Mouse (Mus musculus) G1E (cell line): ENCODE results near the gene Tiam2.

Source experiments
- CTCF ChIP-seq: IDR thresholded peaks from 2 replicates; pipeline ENCODE4 v1.5.1; 2012; ENCODE audit warnings: low read depth, low read length, inconsistent platforms, mixed read lengths
- GATA1 ChIP-seq: IDR thresholded peaks from 2 replicates; pipeline ENCODE4 v1.6.1; 2012; ENCODE audit warnings: borderline replicate concordance, low read length, inconsistent platforms, mixed read lengths
- POLR2AphosphoS5 ChIP-seq: IDR thresholded peaks from 2 replicates; pipeline ENCODE4 v1.6.1; 2012; ENCODE audit warnings: low read depth, low read length, inconsistent platforms; ENCODE audit not compliant: insufficient replicate concordance
- TAL1 ChIP-seq: conservative IDR thresholded peaks from 2 replicates; pipeline ENCODE4 v1.6.1; 2012; ENCODE audit warnings: low read depth, low read length, inconsistent platforms, mixed read lengths

DNA sequence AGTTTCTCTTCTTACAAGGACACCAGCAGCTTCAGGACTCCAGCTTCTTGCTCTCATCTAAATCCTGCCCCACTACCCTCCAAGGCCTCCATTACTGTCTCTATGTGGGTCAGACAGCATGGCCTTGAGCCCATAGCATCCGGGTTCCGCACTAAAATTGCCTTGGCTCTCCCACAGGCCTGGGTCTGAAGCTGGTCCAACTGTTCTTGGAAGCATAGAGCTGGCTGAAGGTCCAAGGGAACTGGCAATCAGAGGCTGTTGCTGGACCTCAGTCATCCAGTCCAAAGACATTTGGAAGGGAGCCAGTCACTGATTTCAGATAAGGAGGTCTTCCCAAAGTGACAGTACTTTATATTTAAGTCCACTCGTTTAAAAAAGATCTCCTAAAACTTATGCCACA lies 89.2 kb downstream of the Tiam2 start:
- TF ChIP-seq CTCF, result no peak
- TF ChIP-seq TAL1, result no peak
- no peak for TF ChIP-seq GATA1
- no peak for TF ChIP-seq POLR2AphosphoS5
